Comparison of ENCODE assay signal across 13 mouse cellular contexts in genomic region chr9:122223005-122223404, GRCm38 (mm10).
DNase-seq lines count a peak whose midpoint lies in the region; ATAC-seq lines count a peak whose summit lies in the region.
"Had no signal": no experiment of that assay in that cellular context is flagged by ENCODE, and none has a peak within 500 bp of the region (broad histone marks: within the 10 kb centered on the region; RNA-seq: fewer than 3 reads in every experiment).

No protein-coding gene starts in this region.

- H3K9ac ChIP-seq in heart, embryonic 13.5 days: no peak overlapping the region
- H3K9ac ChIP-seq in forebrain, embryonic 16.5 days (replicated peaks; ENCODE audit: low read depth, low read length): no peak overlapping the region
- no peak overlapping the region; the same call in 1 of the 2 replicates for H3K9ac ChIP-seq in midbrain, embryonic 12.5 days (replicated peaks)
- H3K9ac ChIP-seq: liver, embryonic 12.5 days had no signal

- 0 out of 2 replicates have a peak, but pooled peaks cover 2% of the 10 kb centered on the region for H3K4me1 ChIP-seq in heart, embryonic 13.5 days
- H3K4me1 ChIP-seq in forebrain, embryonic 16.5 days (replicated peaks; ENCODE audit: control insufficient read depth, insufficient read depth, low read length): peaks cover 20% of the 10 kb centered on the region
- peaks cover 18% of the 10 kb centered on the region for H3K4me1 ChIP-seq in midbrain, embryonic 12.5 days
- H3K4me1 ChIP-seq: liver, embryonic 12.5 days had no signal

- intact Hi-C loops in heart, postnatal 36 days (cut with DNase I): no loop called here
- intact Hi-C loops in left cerebral cortex, postnatal 4 days (cut with DNase I): no loop called here

- ATAC-seq in heart, embryonic 13.5 days (ENCODE audit: extremely low read depth, insufficient number of reproducible peaks, low FRiP score, low TSS enrichment): no peak
- ATAC-seq in forebrain, embryonic 16.5 days: peak; percentile 65
- ATAC-seq in midbrain, embryonic 12.5 days (ENCODE audit: low FRiP score, low read depth): peak; percentile 71
- ATAC-seq: liver, embryonic 12.5 days had no signal

- WGBS in heart, embryonic 13.5 days: 62% methylated on average over 8 of the region's 8 CpGs
- WGBS in forebrain, embryonic 16.5 days: 9% methylated on average over 8 of the region's 8 CpGs
- 25% methylated on average over 8 of the region's 8 CpGs for WGBS in midbrain, embryonic 12.5 days

- H3K36me3 ChIP-seq in heart, embryonic 13.5 days: no peaks in the 10 kb centered on the region
- no peaks in the 10 kb centered on the region for H3K36me3 ChIP-seq in forebrain, embryonic 16.5 days (ENCODE audit: control insufficient read depth, insufficient read depth)
- H3K36me3 ChIP-seq in midbrain, embryonic 12.5 days: no peaks in the 10 kb centered on the region
- H3K36me3 ChIP-seq: liver, embryonic 12.5 days had no signal

- H3K27ac ChIP-seq in heart, embryonic 13.5 days (replicated peaks): peak overlapping the region; percentile 57
- H3K27ac ChIP-seq in forebrain, embryonic 16.5 days (ENCODE audit: low read length): 0 out of 2 replicates have a peak overlapping the region, but pooled peaks have one; percentile 23
- H3K27ac ChIP-seq in midbrain, embryonic 12.5 days (replicated peaks): peak overlapping the region; percentile 57
- H3K27ac ChIP-seq: liver, embryonic 12.5 days had no signal

- no peak overlapping the region for H3K4me2 ChIP-seq in heart, embryonic 13.5 days
- no peak overlapping the region for H3K4me2 ChIP-seq in forebrain, embryonic 16.5 days (ENCODE audit: low read length)
- no peak overlapping the region for H3K4me2 ChIP-seq in midbrain, embryonic 12.5 days (replicated peaks)
- H3K4me2 ChIP-seq: liver, embryonic 12.5 days had no signal

- H3K27me3 ChIP-seq in heart, embryonic 13.5 days (replicated peaks): no peaks in the 10 kb centered on the region
- no peaks in the 10 kb centered on the region for H3K27me3 ChIP-seq in forebrain, embryonic 16.5 days (replicated peaks; ENCODE audit: control insufficient read depth, insufficient read depth, low read length)
- no peaks in the 10 kb centered on the region for H3K27me3 ChIP-seq in midbrain, embryonic 12.5 days
- H3K27me3 ChIP-seq: CH12.LX; liver, embryonic 12.5 days had no signal

- H3K4me3 ChIP-seq in heart, embryonic 13.5 days: no peak overlapping the region
- no peak overlapping the region for H3K4me3 ChIP-seq in forebrain, embryonic 16.5 days (replicated peaks; ENCODE audit: low read length)
- no peak overlapping the region for H3K4me3 ChIP-seq in midbrain, embryonic 12.5 days
- H3K4me3 ChIP-seq: liver, embryonic 12.5 days; megakaryocyte, embryonic 14.5 days had no signal

- no peaks in the 10 kb centered on the region for H3K9me3 ChIP-seq in heart, embryonic 13.5 days
- no peaks in the 10 kb centered on the region for H3K9me3 ChIP-seq in forebrain, embryonic 16.5 days (ENCODE audit: control insufficient read depth, low read length)
- no peaks in the 10 kb centered on the region for H3K9me3 ChIP-seq in midbrain, embryonic 12.5 days
- H3K9me3 ChIP-seq: liver, embryonic 12.5 days; megakaryocyte, embryonic 14.5 days had no signal

- DNase-seq in heart, postnatal 36 days: no peak
- DNase-seq in T-cell, adult 2 months (ENCODE audit: low spot score): peak; percentile 67
- no peak for DNase-seq in spleen, postnatal 36 days (ENCODE audit: low spot score in 2 of 2)
- no peak for DNase-seq in left cerebral cortex, postnatal 4 days
- DNase-seq in urinary bladder, postnatal 25 days (ENCODE audit: low spot score): no peak
- DNase-seq: kidney, adult 8-10 months; layer of hippocampus, postnatal 36 days had no signal
